Mouse (Mus musculus): ENCODE measurements around the gene Fam71f2. TPM values are rescaled to one million over a fixed set of nuclear protein-coding genes. Genes with fewer than 3 reads are reported as not detected.
A peak's percentile ranks its signal among the peaks of the same experiment; 100 is the strongest.

The Fam71f2 gene
- polyA plus RNA-seq, 1 experiment from 2014 or later: 0.27 TPM

DNA sequence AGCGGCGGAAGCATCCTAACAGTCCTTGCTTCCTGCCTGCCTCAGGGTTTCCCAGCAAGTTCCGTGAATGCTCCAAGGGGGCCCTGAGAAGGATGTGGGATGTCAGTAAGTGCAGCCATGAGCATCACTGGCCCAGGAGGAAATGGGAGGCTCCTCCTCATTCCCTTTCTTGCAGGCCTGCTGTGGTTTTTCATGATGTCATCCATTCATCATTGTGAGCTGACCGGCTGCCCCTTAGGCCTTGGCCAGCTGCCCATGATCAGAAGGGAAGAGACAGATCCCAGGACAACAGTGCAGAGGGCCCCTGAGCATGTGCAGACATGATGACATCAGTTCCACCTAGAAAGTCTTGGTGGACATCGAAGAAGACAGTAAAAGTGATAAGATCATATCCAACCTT is 39.5 kb downstream of the Fam71f2 start, which contains the start of gene Fam71f1:
Gene Fam71f1, plus strand, starts transcription at position 262 of the 400 bp plus-strand sequence.
- H3K4me2 ChIP-seq: no peak within 1 kb of the TSS
- H3K27me3 ChIP-seq (replicated peaks): no peaks in the 10 kb centered on the region
- peak; percentile 58; the same call in 1 of the 2 replicates for ATAC-seq (ENCODE audit: insufficient read depth, low FRiP score, low read depth)
- H3K9ac ChIP-seq: no peak within 1 kb of the TSS
- no peaks in the 10 kb centered on the region for H3K36me3 ChIP-seq
- no peak within 1 kb of the TSS for H3K27ac ChIP-seq
- H3K4me1 ChIP-seq: peaks cover 5% of the 10 kb centered on the region; the same call in 1 of the 2 replicates
- no peaks in the 10 kb centered on the region for H3K9me3 ChIP-seq
- H3K4me3 ChIP-seq (replicated peaks): no peak within 1 kb of the TSS
- WGBS: 34% methylated on average over 5 of the region's 5 CpGs

DNA sequence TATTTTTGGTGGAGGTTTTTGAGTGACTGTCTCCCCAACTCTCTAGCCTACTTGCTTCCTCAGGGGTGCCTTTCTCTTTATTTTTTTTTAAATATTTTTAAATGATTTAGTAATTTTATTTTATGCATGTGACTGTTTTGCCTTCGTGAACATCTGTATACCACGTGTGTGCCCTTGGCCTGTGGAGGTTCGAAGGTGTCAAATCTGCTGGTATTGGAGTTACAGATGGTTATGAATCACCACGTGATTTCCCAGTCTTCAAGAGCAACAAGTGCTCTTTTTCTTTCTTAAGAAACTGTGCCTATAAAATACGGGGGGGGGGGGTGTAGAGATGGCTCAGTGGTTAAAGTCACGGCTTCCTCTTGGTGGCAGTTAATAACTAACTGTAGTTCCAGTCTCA is 42.2 kb downstream of the Fam71f2 start:
- WGBS: 79% methylated on average over 6 of the region's 6 CpGs
- Histone ChIP-seq H3K27ac (no peak overlapping the region), H3K36me3 (no peaks in the 10 kb centered on the region), H3K9ac (no peak overlapping the region), H3K27me3 (replicated peaks) (no peaks in the 10 kb centered on the region), H3K4me2 (no peak overlapping the region), H3K4me1 (peaks cover 5% of the 10 kb centered on the region; the same call in 1 of the 2 replicates), H3K9me3 (no peaks in the 10 kb centered on the region), H3K4me3 (replicated peaks) (no peak overlapping the region)
- ATAC-seq (ENCODE audit: insufficient read depth, low FRiP score, low read depth): no peak

DNA sequence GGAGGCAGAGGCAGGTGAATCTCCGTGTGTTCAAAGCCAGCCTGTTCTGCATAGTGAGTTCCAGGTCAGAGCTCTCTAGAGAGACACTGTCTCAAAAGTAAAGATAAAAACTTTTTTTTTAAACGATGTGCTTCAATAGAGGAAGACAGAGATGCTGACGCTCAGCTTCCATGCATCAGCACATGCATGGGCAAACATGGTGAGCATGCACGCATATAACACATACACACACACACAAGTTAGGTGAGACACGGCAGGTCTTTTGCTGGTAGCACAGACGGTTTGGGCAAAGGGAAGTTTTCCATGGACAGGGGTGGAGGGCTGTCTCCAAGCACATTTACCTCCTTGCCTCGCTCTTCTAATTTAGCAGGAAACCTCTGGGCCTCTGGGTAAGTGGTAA is 42.8 kb downstream of the Fam71f2 start:
- Histone ChIP-seq H3K4me2 (no peak overlapping the region), H3K4me1 (peaks cover 5% of the 10 kb centered on the region; the same call in 1 of the 2 replicates), H3K36me3 (no peaks in the 10 kb centered on the region), H3K4me3 (replicated peaks) (no peak overlapping the region), H3K9ac (no peak overlapping the region), H3K27ac (no peak overlapping the region), H3K27me3 (replicated peaks) (no peaks in the 10 kb centered on the region), H3K9me3 (no peaks in the 10 kb centered on the region)
- 92% methylated on average over 7 of the region's 7 CpGs for WGBS
- ATAC-seq (ENCODE audit: insufficient read depth, low FRiP score, low read depth): no peak

DNA sequence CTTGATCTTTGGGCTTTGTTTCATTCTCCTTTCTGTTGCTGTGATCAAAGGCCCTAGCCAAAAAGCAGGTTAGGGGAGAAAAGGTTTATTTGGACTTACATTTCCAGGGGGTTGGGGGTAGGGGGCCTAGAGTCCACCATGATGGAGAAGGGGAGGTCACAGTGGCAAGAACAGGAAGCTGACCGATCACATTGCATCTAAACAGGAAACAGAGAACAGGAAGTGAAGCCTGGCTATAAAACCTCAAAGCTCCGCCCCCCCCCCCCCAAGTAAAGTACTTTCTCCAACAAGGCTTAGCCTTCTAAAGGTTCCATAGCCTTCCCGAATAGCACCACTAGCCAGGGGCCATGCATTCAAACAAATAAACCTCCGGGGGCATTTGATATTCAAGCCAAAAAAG is 43.3 kb downstream of the Fam71f2 start:
- WGBS: 75% methylated on average over 4 of the region's 4 CpGs
- Histone ChIP-seq H3K9ac (no peak overlapping the region), H3K27me3 (replicated peaks) (no peaks in the 10 kb centered on the region), H3K4me1 (peaks cover 5% of the 10 kb centered on the region; the same call in 1 of the 2 replicates), H3K4me3 (replicated peaks) (no peak overlapping the region), H3K4me2 (no peak overlapping the region), H3K27ac (no peak overlapping the region), H3K9me3 (no peaks in the 10 kb centered on the region), H3K36me3 (no peaks in the 10 kb centered on the region)
- no peak for ATAC-seq (ENCODE audit: insufficient read depth, low FRiP score, low read depth)

DNA sequence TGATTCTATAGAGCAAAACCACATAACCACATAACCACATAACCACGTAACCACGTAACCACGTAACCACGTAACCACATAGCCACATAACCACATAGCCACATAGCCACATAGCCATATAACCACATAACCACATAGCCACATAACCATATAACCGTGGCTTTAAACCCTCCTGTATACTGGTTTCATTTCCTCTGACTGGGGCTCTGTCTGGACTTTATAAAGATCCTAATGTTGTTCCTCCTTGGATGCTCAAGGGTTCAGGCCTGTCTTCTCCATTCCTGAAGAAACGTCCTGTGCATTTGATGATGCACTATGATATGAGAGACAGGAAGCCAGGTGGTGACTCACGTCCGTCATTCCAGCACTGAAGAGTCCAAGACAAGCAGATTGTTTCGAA is 47.6 kb downstream of the Fam71f2 start:
- WGBS: 81% methylated on average over 9 of the region's 9 CpGs

DNA sequence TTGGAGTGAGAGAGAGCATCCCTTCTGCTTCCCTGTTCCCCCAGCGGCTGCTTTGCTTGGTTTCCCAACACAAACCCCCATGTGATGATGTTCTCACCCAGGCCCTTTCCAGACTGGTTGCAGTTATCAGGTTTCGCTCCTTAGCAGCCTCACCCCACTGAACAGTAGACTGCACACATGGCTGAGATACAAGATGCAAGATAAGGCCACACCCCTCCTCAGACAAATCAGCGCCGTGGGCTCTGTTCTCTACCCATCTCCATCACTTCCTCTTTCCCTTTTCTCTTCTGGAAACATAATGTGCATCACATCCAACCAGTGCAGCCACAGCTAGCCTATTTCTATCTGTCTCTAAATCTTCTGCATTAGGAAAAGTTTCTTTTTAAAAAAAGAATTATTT is 50.1 kb downstream of the Fam71f2 start:
- H3K27me3 ChIP-seq (replicated peaks): no peaks in the 10 kb centered on the region
- no peak for ATAC-seq (ENCODE audit: insufficient read depth, low FRiP score, low read depth)
- no peak overlapping the region for H3K27ac ChIP-seq
- no peaks in the 10 kb centered on the region for H3K9me3 ChIP-seq
- H3K9ac ChIP-seq: no peak overlapping the region
- no peaks in the 10 kb centered on the region for H3K36me3 ChIP-seq
- no peak overlapping the region for H3K4me2 ChIP-seq
- no peak overlapping the region for H3K4me3 ChIP-seq (replicated peaks)
- H3K4me1 ChIP-seq: no peaks in the 10 kb centered on the region
- WGBS: 64% methylated on average over 4 of the region's 4 CpGs

More for the DNA sequence above, 47.6 kb downstream of the Fam71f2 start:
- Histone ChIP-seq H3K4me1 (no peaks in the 10 kb centered on the region), H3K9me3 (no peaks in the 10 kb centered on the region), H3K4me3 (replicated peaks) (no peak overlapping the region), H3K36me3 (no peaks in the 10 kb centered on the region), H3K9ac (no peak overlapping the region), H3K4me2 (no peak overlapping the region), H3K27ac (no peak overlapping the region), H3K27me3 (replicated peaks) (no peaks in the 10 kb centered on the region)
- no peak for ATAC-seq (ENCODE audit: insufficient read depth, low FRiP score, low read depth)

Other genes starting within 250 kb of the Fam71f2 start
- gene Lep, start 219.4 kb upstream of the Fam71f2 start, polyA plus RNA-seq (2015; fragmentation: Nextera tagmentation; extraction: Ambion mirVana): not detected in 2 replicates
- 27.6 and 28.1 TPM in 2 replicates for gene Rbm28, start 114.6 kb upstream of the Fam71f2 start, polyA plus RNA-seq (2015; fragmentation: Nextera tagmentation; extraction: Ambion mirVana)
- gene Prrt4, start 100.0 kb upstream of the Fam71f2 start, polyA plus RNA-seq (2015; fragmentation: Nextera tagmentation; extraction: Ambion mirVana): 0.58 and 0.68 TPM in 2 replicates
- gene Impdh1, start 63.2 kb upstream of the Fam71f2 start, polyA plus RNA-seq (2015; fragmentation: Nextera tagmentation; extraction: Ambion mirVana): 45.8 and 46.0 TPM in 2 replicates
- gene Hilpda, start 7.1 kb upstream of the Fam71f2 start, polyA plus RNA-seq (2015; fragmentation: Nextera tagmentation; extraction: Ambion mirVana): 34.6 and 37.4 TPM in 2 replicates
- 0.09 and 0.13 TPM in 2 replicates for gene Fam71f1, start 39.5 kb downstream of the Fam71f2 start, polyA plus RNA-seq (2015; fragmentation: Nextera tagmentation; extraction: Ambion mirVana)
- gene Calu, start 68.5 kb downstream of the Fam71f2 start, polyA plus RNA-seq (2015; fragmentation: Nextera tagmentation; extraction: Ambion mirVana): 327 and 341 TPM in 2 replicates
- gene Opn1sw, start 108.9 kb downstream of the Fam71f2 start, polyA plus RNA-seq (2015; fragmentation: Nextera tagmentation; extraction: Ambion mirVana): 0.30 and 0.43 TPM in 2 replicates
- gene Ccdc136, start 116.7 kb downstream of the Fam71f2 start, polyA plus RNA-seq (2015; fragmentation: Nextera tagmentation; extraction: Ambion mirVana): 12.2 and 12.4 TPM in 2 replicates
- 12.1 and 13.6 TPM in 2 replicates for gene Flnc, start 153.7 kb downstream of the Fam71f2 start, polyA plus RNA-seq (2015; fragmentation: Nextera tagmentation; extraction: Ambion mirVana)
- gene Atp6v1f, start 188.1 kb downstream of the Fam71f2 start, polyA plus RNA-seq (2015; fragmentation: Nextera tagmentation; extraction: Ambion mirVana): 244 and 256 TPM in 2 replicates
- 0.24 TPM in 1 of 2 replicates, not detected in the other for gene Atp6v1fnb, start 191.8 kb downstream of the Fam71f2 start, polyA plus RNA-seq (2015; fragmentation: Nextera tagmentation; extraction: Ambion mirVana)
- 20.3 and 20.7 TPM in 2 replicates for gene Kcp, start 228.4 kb downstream of the Fam71f2 start, polyA plus RNA-seq (2015; fragmentation: Nextera tagmentation; extraction: Ambion mirVana)
- 8.9 and 11.1 TPM in 2 replicates for gene Irf5, start 247.0 kb downstream of the Fam71f2 start, polyA plus RNA-seq (2015; fragmentation: Nextera tagmentation; extraction: Ambion mirVana)

All from stomach, embryonic 15.5 days (tissue).